Mouse (Mus musculus) midbrain, embryonic 14.5 days (tissue): Measurements from ENCODE around the gene Ppp1r3g. TPM values are rescaled to one million over a fixed set of nuclear protein-coding genes. Genes with fewer than 3 reads are reported as not detected.
A peak's percentile ranks its signal among the peaks of the same experiment; 100 is the strongest.

Experiments
- ATAC-seq: fragments of 200-750 bp; cut with Nextera tagmentation; 2 replicates; pipeline ENCODE4 v1.8.0; 2017; ENCODE audit warnings: moderate number of reproducible peaks, moderate library complexity; ENCODE audit not compliant: low FRiP score, low TSS enrichment
- DNase-seq: peaks from one replicate; pipeline ENCODE4 v3.0.0-alpha.2; 2015
- H3K27ac ChIP-seq: fragments of 300-500 bp; sonication (generic); replicated peaks from 2 replicates; pipeline ENCODE4 v1.5.1; 2014; ENCODE audit warnings: mild to moderate bottlenecking, low read depth, low read length, moderate library complexity
- H3K27me3 ChIP-seq: fragments of 300-500 bp; sonication (generic); 2 replicates; pipeline ENCODE4 v1.6.1; 2014; ENCODE audit warnings: low read length, control low read depth, mixed read lengths; ENCODE audit not compliant: control insufficient read depth, insufficient read depth
- H3K36me3 ChIP-seq: fragments of 300-500 bp; sonication (generic); 2 replicates; pipeline ENCODE4 v1.6.1; 2014; ENCODE audit warnings: low read length, control low read depth; ENCODE audit not compliant: control insufficient read depth, insufficient read depth
- H3K4me1 ChIP-seq: fragments of 300-500 bp; sonication (generic); 2 replicates; pipeline ENCODE4 v1.6.1; 2014; ENCODE audit warnings: mild to moderate bottlenecking, antibody characterized with exemption, low read length, control low read depth; ENCODE audit not compliant: control insufficient read depth, insufficient read depth
- H3K4me2 ChIP-seq: fragments of 300-500 bp; sonication (generic); 2 replicates; pipeline ENCODE4 v1.6.1; 2014; ENCODE audit warnings: mild to moderate bottlenecking, low read length, moderate library complexity
- H3K4me3 ChIP-seq: fragments of 300-500 bp; sonication (generic); replicated peaks from 2 replicates; pipeline ENCODE4 v1.5.1; 2014; ENCODE audit warnings: low read depth, low read length
- H3K9ac ChIP-seq: fragments of 300-500 bp; sonication (generic); replicated peaks from 2 replicates; pipeline ENCODE4 v1.6.1; 2014; ENCODE audit warnings: mild to moderate bottlenecking, low read length, moderate library complexity
- H3K9me3 ChIP-seq: fragments of 300-500 bp; sonication (generic); 2 replicates; pipeline ENCODE4 v1.6.1; 2016; ENCODE audit warnings: low read length, control low read depth, mixed read lengths; ENCODE audit not compliant: control insufficient read depth
- WGBS: fragments of 180-500 bp; shearing (Covaris S2); extraction: QIAGEN DNeasy Blood & Tissue Kit; methylation state at CpG from one replicate; pipeline ENCODE4 v1.1.7; 2014; 5-methylcytosine and 5-hydroxymethylcytosine counted together
- polyA plus RNA-seq: library from polyadenylated mRNA; unstranded; fragments of >200 nt; fragmentation: Nextera tagmentation; extraction: Ambion mirVana; gene quantifications from 2 replicates; pipeline ENCODE4 v1.2.1, GENCODE M21; 2014

Ppp1r3g gene
- polyA plus RNA-seq, 1 experiment from 2014 or later, result 0.14 TPM

DNA sequence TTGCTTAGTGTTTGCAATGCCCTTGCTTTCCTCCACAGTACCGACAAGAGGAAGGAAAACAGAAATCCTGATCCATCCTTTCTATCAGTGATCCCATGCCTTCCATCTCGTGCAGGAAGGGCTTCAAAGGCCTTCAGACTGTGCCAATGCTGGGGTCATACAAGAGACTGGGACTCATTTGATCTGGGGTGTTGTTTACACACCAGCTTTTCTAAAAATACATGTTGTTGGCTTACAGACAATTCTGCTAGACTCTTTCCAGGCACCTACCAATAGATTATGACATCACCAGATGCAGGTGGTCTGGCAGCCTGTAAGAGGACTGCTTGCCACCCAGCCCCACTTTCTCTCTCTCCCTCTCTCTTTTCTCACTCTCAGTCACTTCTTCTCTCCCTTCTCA is 51.3 kb downstream of the Ppp1r3g start:
- H3K27ac ChIP-seq, result no peak overlapping the region
- H3K4me2 ChIP-seq, result no peak overlapping the region
- WGBS, result 69% methylated on average over 2 of the region's 2 CpGs
- no peaks in the 10 kb centered on the region for H3K4me1 ChIP-seq
- H3K9me3 ChIP-seq, result no peaks in the 10 kb centered on the region
- no peak for ATAC-seq
- H3K4me3 ChIP-seq, result no peak overlapping the region
- no peak overlapping the region for H3K9ac ChIP-seq
- no peaks in the 10 kb centered on the region for H3K36me3 ChIP-seq
- DNase-seq, result no peak
- H3K27me3 ChIP-seq, result no peaks in the 10 kb centered on the region

GRCm38 (mm10) chr13:36015636-36016035 is 57.0 kb downstream of the Ppp1r3g start:
- no peak overlapping the region for H3K27ac ChIP-seq
- H3K4me3 ChIP-seq, result no peak overlapping the region
- H3K4me1 ChIP-seq, result peaks cover 12% of the 10 kb centered on the region
- WGBS, result 71% methylated on average over 3 of the region's 3 CpGs
- DNase-seq (no peak), ATAC-seq (no peak)
- no peaks in the 10 kb centered on the region for H3K36me3 ChIP-seq
- no peaks in the 10 kb centered on the region for H3K27me3 ChIP-seq
- H3K4me2 ChIP-seq, result no peak overlapping the region
- H3K9ac ChIP-seq, result no peak overlapping the region
- H3K9me3 ChIP-seq, result no peaks in the 10 kb centered on the region

GRCm38 (mm10) chr13:36018017-36018416 is 59.4 kb downstream of the Ppp1r3g start:
- H3K4me2 ChIP-seq, result no peak overlapping the region
- no peak for ATAC-seq
- no peaks in the 10 kb centered on the region for H3K27me3 ChIP-seq
- no peak overlapping the region for H3K4me3 ChIP-seq
- no peaks in the 10 kb centered on the region for H3K36me3 ChIP-seq
- H3K9ac ChIP-seq, result no peak overlapping the region
- DNase-seq, result no peak
- H3K27ac ChIP-seq, result no peak overlapping the region
- WGBS, result 85% methylated on average over 2 of the region's 2 CpGs
- H3K4me1 ChIP-seq, result peaks cover 13% of the 10 kb centered on the region
- H3K9me3 ChIP-seq, result no peaks in the 10 kb centered on the region

DNA sequence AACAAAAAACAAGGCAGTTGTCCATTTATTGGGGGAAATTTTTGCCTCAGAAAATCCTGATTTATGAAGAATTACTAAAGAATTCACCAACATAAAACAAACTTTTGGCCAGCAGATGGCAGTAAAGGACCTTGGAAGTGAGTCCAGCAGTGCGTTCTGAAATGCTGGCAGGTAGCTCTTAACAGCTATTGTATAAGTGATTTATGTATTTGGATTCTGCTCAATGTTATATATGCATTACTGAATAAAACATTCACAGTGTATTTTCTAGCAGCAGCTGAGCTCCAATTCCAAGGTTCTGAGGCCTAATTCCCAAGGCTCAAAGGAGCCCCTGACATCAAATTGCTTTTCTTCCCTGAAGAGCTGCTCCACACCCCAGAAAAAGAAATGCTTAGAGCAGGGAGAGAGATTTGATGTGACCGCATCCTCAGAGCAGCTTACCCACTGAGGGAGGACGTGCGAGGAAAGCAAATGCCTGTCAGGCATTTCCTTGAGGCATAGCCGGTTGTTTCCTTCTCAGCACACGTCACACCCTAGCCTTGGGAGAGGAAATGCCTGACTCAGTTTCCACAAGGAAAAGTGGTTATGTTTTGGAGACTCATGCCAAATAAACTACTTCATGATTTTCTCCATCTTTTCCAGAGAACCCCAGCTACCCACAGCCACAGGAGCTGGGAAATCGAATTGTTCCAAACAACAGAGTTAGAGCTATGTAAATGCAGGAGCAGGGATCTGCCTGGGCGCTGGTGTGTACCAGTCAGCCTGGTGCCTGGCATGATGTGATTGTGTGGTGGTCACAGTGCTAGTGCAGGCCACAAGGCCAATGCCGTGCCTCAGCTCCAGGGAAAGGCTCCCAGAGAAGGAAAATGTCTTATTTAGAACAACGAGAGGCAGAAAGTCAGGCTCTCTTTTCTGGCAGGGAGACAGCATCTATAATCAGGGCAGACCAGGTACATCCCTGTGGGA is 61.0 kb downstream of the Ppp1r3g start:
- Histone ChIP-seq H3K9me3 (no peaks in the 10 kb centered on the region), H3K4me1 (peaks cover 13% of the 10 kb centered on the region), H3K27me3 (no peaks in the 10 kb centered on the region), H3K4me3 (no peak overlapping the region), H3K27ac (peak overlapping the region; percentile 91), H3K36me3 (no peaks in the 10 kb centered on the region), H3K9ac (no peak overlapping the region), H3K4me2 (0 out of 2 replicates have a peak overlapping the region, but pooled peaks have one; percentile 5)
- ATAC-seq (peak; percentile 74), DNase-seq (peak; percentile 98)
- WGBS, result 32% methylated on average over 10 of the region's 10 CpGs

Other genes with a start within 250 kb of the Ppp1r3g start
- 6.8 and 8.3 TPM in 2 replicates for gene Rpp40, start 52.5 kb upstream of the Ppp1r3g start, polyA plus RNA-seq
- gene Fars2, start 158.6 kb downstream of the Ppp1r3g start, polyA plus RNA-seq, result 27.6 and 33.0 TPM in 2 replicates
- 40.3 and 45.4 TPM in 2 replicates for gene Lyrm4, start 158.7 kb downstream of the Ppp1r3g start, polyA plus RNA-seq